Mouse (Mus musculus) megakaryocyte, embryonic 14.5 days (primary cell): Measurements from ENCODE around the gene Mettl16.

Experiments
- FLI1 ChIP-seq: IDR thresholded peaks from 2 replicates; pipeline ENCODE4 v1.6.1; 2012; ENCODE audit warnings: low read length, inconsistent platforms, mixed read lengths
- GATA1 ChIP-seq: IDR thresholded peaks from 3 replicates; pipeline ENCODE4 v1.6.1; 2012; ENCODE audit warnings: mixed read lengths, low read length, inconsistent platforms, borderline replicate concordance

DNA sequence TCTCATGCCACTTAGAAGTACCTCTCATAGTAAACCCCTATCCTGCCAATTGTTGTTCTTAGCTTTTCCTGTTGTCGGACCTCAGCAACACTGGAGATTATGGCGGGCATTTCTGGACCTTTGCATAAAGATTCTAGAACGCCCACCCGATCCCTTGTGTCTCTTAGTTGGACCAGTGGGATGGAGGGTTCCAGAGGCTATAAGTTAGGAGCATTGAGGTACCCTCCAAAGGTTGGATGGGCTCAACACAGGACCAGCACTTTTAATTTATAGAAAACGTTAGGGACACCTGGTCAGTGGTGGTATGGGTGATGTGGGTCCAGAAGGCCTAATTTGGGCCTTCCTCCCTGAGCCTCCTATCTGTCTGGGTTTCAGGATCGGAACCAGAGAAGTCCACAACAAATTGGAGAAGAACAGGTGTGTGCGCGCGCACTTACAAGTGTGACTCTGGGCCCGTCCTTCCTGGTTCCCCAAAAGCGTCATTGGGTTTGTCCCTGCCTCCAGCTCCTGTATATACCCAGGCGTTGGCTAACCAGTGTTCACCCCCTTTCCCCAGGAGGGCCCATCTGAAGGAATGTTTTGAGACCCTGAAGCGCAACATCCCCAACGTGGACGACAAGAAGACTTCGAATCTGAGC is 66.5 kb downstream of the Mettl16 start:
- TF ChIP-seq GATA1 (no peak), FLI1 (no peak)
